Mouse (Mus musculus): Measurements from ENCODE around the gene Dock9.

DNA sequence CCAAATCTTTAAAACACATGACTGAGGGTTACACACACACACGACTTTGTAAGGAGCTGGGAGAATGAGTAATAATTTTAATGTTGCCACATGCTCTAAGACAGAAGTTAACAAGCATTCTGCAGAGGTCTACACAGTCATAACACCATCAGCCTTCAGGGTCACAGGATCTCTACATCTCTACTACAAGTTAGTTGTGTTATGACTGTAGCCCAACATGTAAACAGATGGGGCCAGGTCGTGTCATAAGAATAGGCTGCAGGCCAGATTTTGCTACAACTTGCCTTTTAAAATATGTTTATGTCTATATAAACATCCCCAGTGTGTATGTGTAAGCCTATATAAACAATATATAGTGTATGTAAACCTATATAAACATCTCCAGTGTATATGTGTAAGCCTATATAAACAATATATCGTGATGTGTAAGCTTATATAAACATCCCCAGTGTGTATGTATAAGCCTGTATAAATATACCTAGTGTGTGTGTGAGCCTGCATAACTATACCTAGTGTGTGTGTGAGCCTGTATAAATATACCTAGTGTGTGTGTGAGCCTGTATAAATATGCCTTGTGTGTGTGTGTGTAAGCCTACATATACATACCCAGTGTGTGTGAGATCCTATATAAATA lies 130.9 kb downstream of the Dock9 start:
- TF ChIP-seq CTCF (conservative IDR thresholded peaks at IDR 0.05; ENCODE audit: insufficient read depth, insufficient read length, low read depth, low read length) (no peak), POLR2A (IDR thresholded peaks at IDR 0.05; ENCODE audit: low read depth, low read length) (no peak)
